Mouse (Mus musculus) forebrain, postnatal 0 days (tissue): ENCODE results near the gene Fam84b. TPM values are rescaled to one million over a fixed set of nuclear protein-coding genes. Genes with fewer than 3 reads are reported as not detected.

Experiments
- ATAC-seq: fragments of 200-750 bp; cut with Nextera tagmentation; 2 replicates; pipeline ENCODE4 v1.8.0; 2017; ENCODE audit warnings: mild to moderate bottlenecking, moderate library complexity
- DNase-seq: peaks from one replicate; pipeline ENCODE4 v3.0.0-alpha.2; 2015
- H3K27ac ChIP-seq: fragments of 300-500 bp; sonication (generic); 2 replicates; pipeline ENCODE4 v1.5.1; 2014; ENCODE audit warnings: low read depth, mild to moderate bottlenecking, antibody characterized with exemption, low read length, moderate library complexity, mixed read lengths
- H3K27me3 ChIP-seq: fragments of 300-500 bp; sonication (generic); 2 replicates; pipeline ENCODE4 v1.6.1; 2014; ENCODE audit warnings: mild to moderate bottlenecking, low read length, mixed read lengths; ENCODE audit not compliant: insufficient read depth
- H3K36me3 ChIP-seq: fragments of 300-500 bp; sonication (generic); 2 replicates; pipeline ENCODE4 v1.6.1; 2014; ENCODE audit warnings: mild to moderate bottlenecking, moderate library complexity; ENCODE audit not compliant: insufficient read depth
- H3K4me1 ChIP-seq: fragments of 300-500 bp; sonication (generic); 2 replicates; pipeline ENCODE4 v1.6.1; 2014; ENCODE audit warnings: antibody characterized with exemption; ENCODE audit not compliant: insufficient read depth
- H3K4me2 ChIP-seq: fragments of 300-500 bp; sonication (generic); 2 replicates; pipeline ENCODE4 v1.6.1; 2014; ENCODE audit warnings: low read depth, mild to moderate bottlenecking, moderate library complexity
- H3K4me3 ChIP-seq: fragments of 300-500 bp; sonication (generic); 2 replicates; pipeline ENCODE4 v1.5.1; 2014; ENCODE audit warnings: low read depth, low read length, mixed read lengths
- H3K9ac ChIP-seq: fragments of 300-500 bp; sonication (generic); 2 replicates; pipeline ENCODE4 v1.6.1; 2014; ENCODE audit warnings: mild to moderate bottlenecking
- H3K9me3 ChIP-seq: fragments of 300-500 bp; sonication (generic); 2 replicates; pipeline ENCODE4 v1.6.1; 2016; ENCODE audit warnings: low read length
- CTCF ChIP-seq: sonication (generic); IDR thresholded peaks from 2 replicates; pipeline ENCODE4 v1.5.1; 2016; ENCODE audit warnings: antibody characterized with exemption, control low read depth, low read depth
- WGBS: fragments of 180-500 bp; shearing (Covaris S2); extraction: QIAGEN DNeasy Blood & Tissue Kit; methylation state at CpG from one replicate; pipeline ENCODE4 v1.1.7; 2014; 5-methylcytosine and 5-hydroxymethylcytosine counted together
- polyA plus RNA-seq: library from polyadenylated mRNA; unstranded; fragments of >200 nt; fragmentation: Nextera tagmentation; extraction: Ambion mirVana; gene quantifications from 2 replicates; pipeline ENCODE4 v1.2.1, GENCODE M21; 2015
- total RNA-seq: library from RNA; depleted of rRNA; stranded (reverse); fragments of >200 nt; gene quantifications from 2 replicates; pipeline ENCODE4 v1.2.3, GENCODE M21; 2014

Fam84b gene
- total and polyA plus RNA-seq, 2 experiments from 2014 or later, result 6.4 to 15.8 TPM

- Histone ChIP-seq H3K27me3 (no peaks in the 10 kb centered on the region), H3K4me3 (no peak overlapping the region), H3K9me3 (no peaks in the 10 kb centered on the region), H3K27ac (no peak overlapping the region), H3K4me1 (no peaks in the 10 kb centered on the region), H3K4me2 (no peak overlapping the region), H3K36me3 (no peaks in the 10 kb centered on the region), H3K9ac (no peak overlapping the region)
- no peak for ATAC-seq
- 21% methylated on average over 3 of the region's 3 CpGs for WGBS
- DNase-seq, result no peak
- TF ChIP-seq CTCF, result no peak
These were observed 13.9 kb downstream of the Fam84b start for GRCm38 (mm10) chr15:60839539-60840295.

GRCm38 (mm10) chr15:60838135-60838534 is 15.4 kb downstream of the Fam84b start:
- Histone ChIP-seq H3K36me3 (no peaks in the 10 kb centered on the region), H3K9me3 (no peaks in the 10 kb centered on the region), H3K4me3 (no peak overlapping the region), H3K27ac (no peak overlapping the region), H3K4me2 (no peak overlapping the region), H3K27me3 (no peaks in the 10 kb centered on the region), H3K9ac (no peak overlapping the region), H3K4me1 (no peaks in the 10 kb centered on the region)
- whole genome bisulfite sequencing, result 58% methylated on average over 8 of the region's 8 CpGs
- ATAC-seq, result no peak
- no peak for TF ChIP-seq CTCF
- DNase-seq, result no peak

GRCm38 (mm10) chr15:60837719-60838118 is 15.9 kb downstream of the Fam84b start:
- Histone ChIP-seq H3K4me1 (no peaks in the 10 kb centered on the region), H3K9ac (no peak overlapping the region), H3K4me2 (no peak overlapping the region), H3K27me3 (no peaks in the 10 kb centered on the region), H3K27ac (no peak overlapping the region), H3K36me3 (no peaks in the 10 kb centered on the region), H3K4me3 (no peak overlapping the region), H3K9me3 (no peaks in the 10 kb centered on the region)
- ATAC-seq, result no peak
- DNase-seq, result no peak
- 94% methylated on average over 9 of the region's 9 CpGs for WGBS
- no peak for TF ChIP-seq CTCF

- no peak overlapping the region for H3K4me3 ChIP-seq
- 95% methylated on average over 4 of the region's 4 CpGs for WGBS
- DNase-seq (no peak), ATAC-seq (no peak)
- no peaks in the 10 kb centered on the region for H3K4me1 ChIP-seq
- H3K4me2 ChIP-seq, result no peak overlapping the region
- TF ChIP-seq CTCF, result no peak
- no peaks in the 10 kb centered on the region for H3K9me3 ChIP-seq
- H3K36me3 ChIP-seq, result no peaks in the 10 kb centered on the region
- H3K27ac ChIP-seq, result no peak overlapping the region
- no peaks in the 10 kb centered on the region for H3K27me3 ChIP-seq
- H3K9ac ChIP-seq, result no peak overlapping the region
These were observed 17.3 kb downstream of the Fam84b start for GRCm38 (mm10) chr15:60836321-60836720.

- no peaks in the 10 kb centered on the region for H3K27me3 ChIP-seq
- ATAC-seq (no peak), DNase-seq (no peak)
- TF ChIP-seq CTCF, result no peak
- H3K9me3 ChIP-seq, result no peaks in the 10 kb centered on the region
- no peak overlapping the region for H3K4me3 ChIP-seq
- 91% methylated on average over 5 of the region's 5 CpGs for WGBS
- H3K9ac ChIP-seq, result no peak overlapping the region
- no peak overlapping the region for H3K27ac ChIP-seq
- no peaks in the 10 kb centered on the region for H3K36me3 ChIP-seq
- H3K4me2 ChIP-seq, result no peak overlapping the region
- no peaks in the 10 kb centered on the region for H3K4me1 ChIP-seq
These were observed 18.7 kb downstream of the Fam84b start for GRCm38 (mm10) chr15:60834598-60835571.

GRCm38 (mm10) chr15:60833476-60834218 is 19.9 kb downstream of the Fam84b start:
- no peak for TF ChIP-seq CTCF
- Histone ChIP-seq H3K9ac (no peak overlapping the region), H3K27me3 (no peaks in the 10 kb centered on the region), H3K36me3 (no peaks in the 10 kb centered on the region), H3K4me3 (no peak overlapping the region), H3K4me1 (no peaks in the 10 kb centered on the region), H3K9me3 (no peaks in the 10 kb centered on the region), H3K4me2 (no peak overlapping the region), H3K27ac (no peak overlapping the region)
- WGBS, result 62% methylated on average over 2 of the region's 2 CpGs
- ATAC-seq (no peak), DNase-seq (no peak)
